Mouse (Mus musculus) embryonic facial prominence, embryonic 11.5 days (tissue): Measurements from ENCODE around the gene Ube2l3. TPM values are rescaled to one million over a fixed set of nuclear protein-coding genes. Genes with fewer than 3 reads are reported as not detected.
A peak's percentile ranks its signal among the peaks of the same experiment; 100 is the strongest.

Source experiments
- ATAC-seq: fragments of 200-750 bp; cut with Nextera tagmentation; replicated peaks from 2 replicates; pipeline ENCODE4 v1.8.0; 2017; ENCODE audit warnings: low read depth; ENCODE audit not compliant: insufficient number of reproducible peaks, low FRiP score, low TSS enrichment
- DNase-seq: peaks from one replicate; pipeline ENCODE4 v3.0.0-alpha.2; 2015; ENCODE audit warnings: low spot score
- H3K27ac ChIP-seq: fragments of 300-500 bp; sonication (generic); replicated peaks from 2 replicates; pipeline ENCODE4 v1.5.1; 2014; ENCODE audit warnings: mild to moderate bottlenecking, low read depth, low read length, control low read depth
- H3K27me3 ChIP-seq: fragments of 300-500 bp; sonication (generic); 2 replicates; pipeline ENCODE4 v1.6.1; 2014; ENCODE audit warnings: mild to moderate bottlenecking, low read length, moderate library complexity, mixed read lengths; ENCODE audit not compliant: control insufficient read depth, insufficient read depth
- H3K36me3 ChIP-seq: fragments of 300-500 bp; sonication (generic); replicated peaks from 2 replicates; pipeline ENCODE4 v1.6.1; 2014; ENCODE audit warnings: low read depth, mild to moderate bottlenecking, low read length, moderate library complexity, mixed read lengths; ENCODE audit not compliant: control insufficient read depth, insufficient read depth
- H3K4me1 ChIP-seq: fragments of 300-500 bp; sonication (generic); 2 replicates; pipeline ENCODE4 v1.6.1; 2014; ENCODE audit warnings: low read length, mixed read lengths; ENCODE audit not compliant: control insufficient read depth, insufficient read depth
- H3K4me2 ChIP-seq: fragments of 300-500 bp; sonication (generic); 2 replicates; pipeline ENCODE4 v1.6.1; 2014; ENCODE audit warnings: low read depth, mild to moderate bottlenecking, control low read depth, low read length, moderate library complexity
- H3K4me3 ChIP-seq: fragments of 300-500 bp; sonication (generic); 2 replicates; pipeline ENCODE4 v1.5.1; 2014; ENCODE audit warnings: low read depth, low read length, control low read depth
- H3K9ac ChIP-seq: fragments of 300-500 bp; sonication (generic); replicated peaks from 2 replicates; pipeline ENCODE4 v1.6.1; 2014; ENCODE audit warnings: mild to moderate bottlenecking, control low read depth, low read length
- H3K9me3 ChIP-seq: fragments of 300-500 bp; sonication (generic); replicated peaks from 2 replicates; pipeline ENCODE4 v1.6.1; 2016; ENCODE audit warnings: mild to moderate bottlenecking, low read length, inconsistent platforms, mixed read lengths; ENCODE audit not compliant: control insufficient read depth
- WGBS: fragments of 180-500 bp; shearing (Covaris S2); extraction: QIAGEN DNeasy Blood & Tissue Kit; methylation state at CpG from one replicate; pipeline ENCODE4 v1.1.7; 2014; 5-methylcytosine and 5-hydroxymethylcytosine counted together
- polyA plus RNA-seq: library from polyadenylated mRNA; unstranded; fragments of >200 nt; fragmentation: Nextera tagmentation; extraction: Ambion mirVana; gene quantifications from 2 replicates; pipeline ENCODE4 v1.2.1, GENCODE M21; 2014

Gene Ube2l3
- polyA plus RNA-seq, 1 experiment from 2014 or later = 458 TPM

DNA sequence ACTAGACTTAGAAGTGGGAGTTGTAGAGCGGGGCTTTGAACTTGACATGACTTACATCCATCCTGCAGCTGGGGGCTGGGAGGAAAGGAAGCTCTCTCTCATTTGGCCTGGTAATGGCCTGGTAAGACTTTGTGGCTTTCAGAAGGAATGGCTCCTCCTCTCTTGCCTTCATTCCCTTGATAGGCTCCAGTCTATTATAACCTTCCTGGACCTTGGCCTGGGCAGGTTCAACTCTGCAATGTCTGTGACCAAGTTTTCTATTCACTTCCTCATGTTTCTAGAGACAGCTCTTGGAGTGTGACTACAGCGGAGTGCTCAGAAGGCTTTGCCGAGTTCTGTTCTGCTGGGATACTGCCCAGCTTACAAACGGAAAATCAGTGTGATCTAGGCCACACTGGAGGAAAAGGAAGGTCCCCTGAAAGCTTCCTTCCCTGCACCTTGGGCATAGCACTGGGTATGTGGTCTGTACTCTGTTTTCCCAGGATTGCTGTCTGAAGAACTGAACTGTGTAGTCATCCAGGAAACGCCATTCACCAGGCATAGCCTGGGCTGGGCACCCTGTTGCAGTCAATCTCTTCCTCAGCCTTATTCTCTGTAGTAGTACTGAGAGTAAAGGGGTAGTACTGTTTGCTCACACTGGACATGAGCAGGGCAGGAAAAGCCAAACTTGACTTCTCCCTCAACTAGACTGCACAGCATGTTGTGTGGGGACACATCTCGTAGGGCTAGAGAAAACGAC, 51.8 kb downstream of the Ube2l3 start:
- H3K4me3 ChIP-seq = no peak overlapping the region
- no peak overlapping the region for H3K9ac ChIP-seq
- peaks cover 8% of the 10 kb centered on the region for H3K4me1 ChIP-seq
- no peak overlapping the region for H3K4me2 ChIP-seq
- no peak for ATAC-seq
- H3K36me3 ChIP-seq = no peaks in the 10 kb centered on the region; the same call in 1 of the 2 replicates
- H3K27ac ChIP-seq = no peak overlapping the region
- DNase-seq = no peak
- H3K27me3 ChIP-seq = peaks cover 3% of the 10 kb centered on the region; the same call in 1 of the 2 replicates
- no peaks in the 10 kb centered on the region for H3K9me3 ChIP-seq
- 86% methylated on average over 7 of the region's 7 CpGs for WGBS

- H3K9me3 ChIP-seq = no peaks in the 10 kb centered on the region
- peak overlapping the region; percentile 94 for H3K4me2 ChIP-seq
- peak overlapping the region; percentile 18; the same call in 1 of the 2 replicates for H3K9ac ChIP-seq
- WGBS = 7% methylated on average over 16 of the region's 16 CpGs
- peaks cover 8% of the 10 kb centered on the region for H3K4me1 ChIP-seq
- H3K36me3 ChIP-seq = no peaks in the 10 kb centered on the region
- H3K4me3 ChIP-seq = peak overlapping the region; percentile 55
- ATAC-seq (0 out of 2 replicates have a peak, but pooled peaks have one; percentile 17), DNase-seq (peak; percentile 70)
- H3K27me3 ChIP-seq = peaks cover 3% of the 10 kb centered on the region; the same call in 1 of the 2 replicates
- no peak overlapping the region for H3K27ac ChIP-seq
Observed at GRCm38 (mm10) chr16:17148084-17148483, 54.4 kb downstream of the Ube2l3 start.

DNA sequence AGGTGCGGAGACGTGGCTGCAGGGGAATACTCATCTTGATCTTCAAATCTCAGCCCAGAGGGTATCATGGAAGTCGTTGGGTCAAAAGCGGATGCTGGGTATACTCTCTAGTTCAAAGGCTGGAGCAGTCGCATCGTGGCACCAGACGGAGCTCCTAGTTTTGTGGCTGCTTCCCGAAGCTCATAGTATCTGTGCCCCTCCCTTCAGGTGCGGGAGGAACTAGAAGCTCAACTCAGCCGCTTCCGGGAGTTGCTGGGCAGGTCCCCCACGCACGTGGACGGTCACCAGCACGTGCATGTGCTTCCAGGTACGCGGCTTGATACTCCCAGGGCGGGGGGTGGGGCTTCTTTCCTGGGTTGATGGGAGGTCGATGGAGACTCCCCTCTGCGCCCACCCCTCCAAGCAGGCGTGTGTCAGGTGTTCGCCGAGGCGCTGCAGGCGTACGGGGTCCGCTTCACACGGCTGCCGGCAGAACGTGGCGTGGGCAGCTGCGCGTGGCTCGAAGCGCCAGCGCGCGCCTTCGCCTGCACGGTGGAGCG, 55.0 kb downstream of the Ube2l3 start:
- Histone ChIP-seq H3K4me3 (peak overlapping the region; percentile 55), H3K27me3 (peaks cover 3% of the 10 kb centered on the region; the same call in 1 of the 2 replicates), H3K9ac (peak overlapping the region; percentile 53), H3K4me2 (peak overlapping the region; percentile 94), H3K36me3 (no peaks in the 10 kb centered on the region), H3K9me3 (no peaks in the 10 kb centered on the region), H3K27ac (no peak overlapping the region), H3K4me1 (peaks cover 8% of the 10 kb centered on the region)
- ATAC-seq (no peak), DNase-seq (peak; percentile 38)
- under 1% methylated on average over 41 of the region's 41 CpGs for WGBS

DNA sequence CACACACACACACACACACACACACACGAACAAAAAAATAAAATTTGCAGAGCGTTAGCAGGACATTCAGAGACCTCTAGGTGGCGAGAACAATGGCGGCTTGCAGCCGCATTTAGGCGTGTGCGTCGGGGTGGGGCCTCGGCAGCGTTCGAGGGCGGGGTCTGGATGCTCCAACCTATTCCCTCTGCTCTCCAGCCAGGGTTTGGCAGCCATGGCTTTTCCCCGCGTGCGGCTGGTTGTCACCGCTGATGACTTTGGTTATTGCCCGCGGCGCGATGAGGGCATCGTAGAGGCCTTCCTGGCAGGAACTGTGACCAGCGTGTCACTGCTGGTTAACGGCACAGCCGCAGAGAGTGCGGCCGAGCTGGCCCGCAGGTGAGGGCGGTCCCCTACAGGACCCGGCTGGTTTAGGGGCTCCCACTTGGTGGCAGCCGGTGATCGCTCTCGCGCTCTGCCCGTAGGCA, 55.6 kb downstream of the Ube2l3 start, which contains the start of gene Ccdc116:
Ccdc116 (minus strand) TSS at position 458 of the 464 bp plus-strand sequence.
- no peaks in the 10 kb centered on the region for H3K36me3 ChIP-seq
- H3K9me3 ChIP-seq = no peaks in the 10 kb centered on the region
- H3K9ac ChIP-seq = peak within 1 kb of the TSS; percentile 53
- DNase-seq (peak; percentile 94), ATAC-seq (peak; percentile 67; the same call in 1 of the 2 replicates)
- H3K4me3 ChIP-seq = peak within 1 kb of the TSS; percentile 55
- no peak within 1 kb of the TSS for H3K27ac ChIP-seq
- WGBS = under 1% methylated on average over 33 of the region's 34 CpGs
- peak within 1 kb of the TSS; percentile 94 for H3K4me2 ChIP-seq
- peaks cover 3% of the 10 kb centered on the region; the same call in 1 of the 2 replicates for H3K27me3 ChIP-seq
- H3K4me1 ChIP-seq = peaks cover 8% of the 10 kb centered on the region

- H3K4me3 ChIP-seq = no peak within 1 kb of the TSS
- ATAC-seq = no peak
Observed at GRCm38 (mm10) chr16:17144339-17144738, 58.1 kb downstream of the Ube2l3 start, which contains the start of gene Ydjc. TSS of gene Ydjc (plus strand) at chr16:17144621.

GRCm38 (mm10) chr16:17137355-17137754, 65.1 kb downstream of the Ube2l3 start:
- DNase-seq (no peak), ATAC-seq (no peak)
- Histone ChIP-seq H3K36me3 (no peaks in the 10 kb centered on the region), H3K9ac (no peak overlapping the region), H3K4me2 (no peak overlapping the region), H3K27ac (no peak overlapping the region), H3K4me1 (no peaks in the 10 kb centered on the region), H3K4me3 (no peak overlapping the region), H3K9me3 (no peaks in the 10 kb centered on the region), H3K27me3 (no peaks in the 10 kb centered on the region)
- WGBS = 77% methylated on average over 15 of the region's 15 CpGs

More at GRCm38 (mm10) chr16:17144339-17144738, 58.1 kb downstream of the Ube2l3 start, which contains the start of gene Ydjc:
- Histone ChIP-seq H3K27ac (no peak within 1 kb of the TSS), H3K36me3 (no peaks in the 10 kb centered on the region), H3K4me2 (no peak within 1 kb of the TSS), H3K27me3 (peaks cover 3% of the 10 kb centered on the region; the same call in 1 of the 2 replicates), H3K4me1 (peaks cover 8% of the 10 kb centered on the region), H3K9me3 (no peaks in the 10 kb centered on the region), H3K9ac (no peak within 1 kb of the TSS)
- DNase-seq = peak; percentile 53
- WGBS = 17% methylated on average over 7 of the region's 7 CpGs

GRCm38 (mm10) chr16:17132906-17133200, 69.6 kb downstream of the Ube2l3 start:
- no peak overlapping the region; the same call in 1 of the 2 replicates for H3K27ac ChIP-seq
- H3K9ac ChIP-seq = peak overlapping the region; percentile 77
- peak overlapping the region; percentile 79 for H3K4me2 ChIP-seq
- peaks cover 3% of the 10 kb centered on the region; the same call in 1 of the 2 replicates for H3K4me1 ChIP-seq
- no peaks in the 10 kb centered on the region for H3K27me3 ChIP-seq
- WGBS = 46% methylated on average over 7 of the region's 7 CpGs
- no peaks in the 10 kb centered on the region for H3K36me3 ChIP-seq
- ATAC-seq (no peak), DNase-seq (peak; percentile 25)
- no peaks in the 10 kb centered on the region for H3K9me3 ChIP-seq
- peak overlapping the region; percentile 72 for H3K4me3 ChIP-seq
